Mouse (Mus musculus): ENCODE results near the gene Klhl25. TPM values are rescaled to one million over a fixed set of nuclear protein-coding genes. Genes with fewer than 3 reads are reported as not detected.
A peak's percentile ranks its signal among the peaks of the same experiment; 100 is the strongest.

Gene Klhl25
- polyA plus RNA-seq, 1 experiment: 24.5 TPM

DNA sequence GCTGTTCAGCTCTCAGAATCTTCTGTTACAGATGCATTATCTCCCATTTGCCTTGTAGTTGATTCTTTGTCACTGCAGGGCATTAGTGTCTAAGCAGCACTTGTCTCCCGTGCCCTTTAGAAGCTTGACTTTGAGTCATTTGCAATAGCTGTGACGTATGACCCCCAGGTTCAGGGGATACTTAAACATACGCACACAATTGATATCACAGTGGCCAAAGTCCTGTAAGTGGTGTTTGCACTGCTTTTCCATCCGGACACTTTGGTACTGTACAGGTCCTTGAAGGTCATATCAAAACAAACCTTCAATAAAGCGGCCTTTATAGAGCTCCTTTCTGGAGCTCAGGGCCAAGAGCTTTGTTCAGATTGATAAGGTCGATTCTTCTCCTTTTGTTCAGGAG, 51.0 kb downstream of the Klhl25 start:
- DNase-seq: no peak
- no peaks in the 10 kb centered on the region for H3K27me3 ChIP-seq (ENCODE audit: control insufficient read depth, insufficient read depth, low read length)
- no peak overlapping the region for H3K27ac ChIP-seq (ENCODE audit: control insufficient read depth, insufficient read depth, low read length)
- H3K36me3 ChIP-seq (ENCODE audit: control insufficient read depth, insufficient read depth, low read length): no peaks in the 10 kb centered on the region
- no peak overlapping the region for H3K4me3 ChIP-seq (ENCODE audit: control insufficient read depth, insufficient read depth, low read length)
- WGBS: 95% methylated on average over 6 of the region's 6 CpGs
- TF ChIP-seq CTCF (IDR thresholded peaks at IDR 0.05; ENCODE audit: borderline replicate concordance, control insufficient read depth, extremely low read depth, insufficient read depth, low read length, poor library complexity) (no peak), POLR2A (IDR thresholded peaks at IDR 0.05; ENCODE audit: control insufficient read depth, extremely low read depth, insufficient read depth, low read length, poor library complexity) (no peak)
- no peaks in the 10 kb centered on the region for H3K4me1 ChIP-seq (replicated peaks; ENCODE audit: control insufficient read depth, insufficient read depth, low read length)

- DNase-seq: no peak
- Histone ChIP-seq H3K4me1 (replicated peaks; ENCODE audit: control insufficient read depth, insufficient read depth, low read length) (no peaks in the 10 kb centered on the region), H3K36me3 (ENCODE audit: control insufficient read depth, insufficient read depth, low read length) (no peaks in the 10 kb centered on the region), H3K27ac (ENCODE audit: control insufficient read depth, insufficient read depth, low read length) (no peak overlapping the region), H3K4me3 (ENCODE audit: control insufficient read depth, insufficient read depth, low read length) (no peak overlapping the region), H3K27me3 (ENCODE audit: control insufficient read depth, insufficient read depth, low read length) (no peaks in the 10 kb centered on the region)
- no peak for TF ChIP-seq POLR2A (IDR thresholded peaks at IDR 0.05; ENCODE audit: control insufficient read depth, extremely low read depth, insufficient read depth, low read length, poor library complexity)
- TF ChIP-seq CTCF (IDR thresholded peaks at IDR 0.05; ENCODE audit: borderline replicate concordance, control insufficient read depth, extremely low read depth, insufficient read depth, low read length, poor library complexity): no peak
- 91% methylated on average over 8 of the region's 8 CpGs for whole genome bisulfite sequencing
These were observed 51.4 kb downstream of the Klhl25 start for GRCm38 (mm10) chr7:75899517-75899916.

GRCm38 (mm10) chr7:75899954-75900353, 51.8 kb downstream of the Klhl25 start:
- no peak for DNase-seq
- H3K36me3 ChIP-seq (ENCODE audit: control insufficient read depth, insufficient read depth, low read length): no peaks in the 10 kb centered on the region
- H3K4me1 ChIP-seq (replicated peaks; ENCODE audit: control insufficient read depth, insufficient read depth, low read length): no peaks in the 10 kb centered on the region
- H3K27me3 ChIP-seq (ENCODE audit: control insufficient read depth, insufficient read depth, low read length): no peaks in the 10 kb centered on the region
- no peak overlapping the region for H3K27ac ChIP-seq (ENCODE audit: control insufficient read depth, insufficient read depth, low read length)
- WGBS: 53% methylated on average over 4 of the region's 4 CpGs
- no peak for TF ChIP-seq POLR2A (IDR thresholded peaks at IDR 0.05; ENCODE audit: control insufficient read depth, extremely low read depth, insufficient read depth, low read length, poor library complexity)
- no peak for TF ChIP-seq CTCF (IDR thresholded peaks at IDR 0.05; ENCODE audit: borderline replicate concordance, control insufficient read depth, extremely low read depth, insufficient read depth, low read length, poor library complexity)
- no peak overlapping the region for H3K4me3 ChIP-seq (ENCODE audit: control insufficient read depth, insufficient read depth, low read length)

- H3K36me3 ChIP-seq (ENCODE audit: control insufficient read depth, insufficient read depth, low read length): no peaks in the 10 kb centered on the region
- no peak overlapping the region for H3K27ac ChIP-seq (ENCODE audit: control insufficient read depth, insufficient read depth, low read length)
- H3K27me3 ChIP-seq (ENCODE audit: control insufficient read depth, insufficient read depth, low read length): no peaks in the 10 kb centered on the region; the same call in 1 of the 2 replicates
- WGBS: 68% methylated on average over 2 of the region's 2 CpGs
- no peak overlapping the region for H3K4me3 ChIP-seq (ENCODE audit: control insufficient read depth, insufficient read depth, low read length)
- no peak for DNase-seq
- TF ChIP-seq POLR2A (IDR thresholded peaks at IDR 0.05; ENCODE audit: control insufficient read depth, extremely low read depth, insufficient read depth, low read length, poor library complexity) (no peak), CTCF (IDR thresholded peaks at IDR 0.05; ENCODE audit: borderline replicate concordance, control insufficient read depth, extremely low read depth, insufficient read depth, low read length, poor library complexity) (no peak)
- H3K4me1 ChIP-seq (replicated peaks; ENCODE audit: control insufficient read depth, insufficient read depth, low read length): no peaks in the 10 kb centered on the region
These were observed 57.0 kb downstream of the Klhl25 start for GRCm38 (mm10) chr7:75905145-75905544.

GRCm38 (mm10) chr7:75910035-75910651, 62.0 kb downstream of the Klhl25 start:
- peak; percentile 68 for DNase-seq
- Histone ChIP-seq H3K36me3 (ENCODE audit: control insufficient read depth, insufficient read depth, low read length) (no peaks in the 10 kb centered on the region), H3K27ac (ENCODE audit: control insufficient read depth, insufficient read depth, low read length) (peak overlapping the region; percentile 62), H3K4me3 (ENCODE audit: control insufficient read depth, insufficient read depth, low read length) (peak overlapping the region; percentile 4), H3K4me1 (replicated peaks; ENCODE audit: control insufficient read depth, insufficient read depth, low read length) (peaks cover 14% of the 10 kb centered on the region), H3K27me3 (ENCODE audit: control insufficient read depth, insufficient read depth, low read length) (no peaks in the 10 kb centered on the region; the same call in 1 of the 2 replicates)
- 4% methylated on average over 11 of the region's 11 CpGs for WGBS
- TF ChIP-seq CTCF (IDR thresholded peaks at IDR 0.05; ENCODE audit: borderline replicate concordance, control insufficient read depth, extremely low read depth, insufficient read depth, low read length, poor library complexity): no peak
- TF ChIP-seq POLR2A (IDR thresholded peaks at IDR 0.05; ENCODE audit: control insufficient read depth, extremely low read depth, insufficient read depth, low read length, poor library complexity): no peak

- H3K27me3 ChIP-seq (ENCODE audit: control insufficient read depth, insufficient read depth, low read length): no peaks in the 10 kb centered on the region; the same call in 1 of the 2 replicates
- 42% methylated on average over 8 of the region's 8 CpGs for WGBS
- DNase-seq: peak; percentile 33
- H3K4me3 ChIP-seq (ENCODE audit: control insufficient read depth, insufficient read depth, low read length): peak overlapping the region; percentile 4
- peaks cover 18% of the 10 kb centered on the region for H3K4me1 ChIP-seq (replicated peaks; ENCODE audit: control insufficient read depth, insufficient read depth, low read length)
- peak overlapping the region; percentile 62 for H3K27ac ChIP-seq (ENCODE audit: control insufficient read depth, insufficient read depth, low read length)
- no peak for TF ChIP-seq POLR2A (IDR thresholded peaks at IDR 0.05; ENCODE audit: control insufficient read depth, extremely low read depth, insufficient read depth, low read length, poor library complexity)
- no peak for TF ChIP-seq CTCF (IDR thresholded peaks at IDR 0.05; ENCODE audit: borderline replicate concordance, control insufficient read depth, extremely low read depth, insufficient read depth, low read length, poor library complexity)
- no peaks in the 10 kb centered on the region for H3K36me3 ChIP-seq (ENCODE audit: control insufficient read depth, insufficient read depth, low read length)
These were observed 62.5 kb downstream of the Klhl25 start for GRCm38 (mm10) chr7:75910652-75911035.

Measured in thymus, adult 2 months (tissue).